Mouse (Mus musculus) left cerebral cortex, adult 18-20 months (tissue): ENCODE data around the gene Pld3. TPM values are rescaled to one million over a fixed set of nuclear protein-coding genes. Genes with fewer than 3 reads are reported as not detected.
A peak's percentile ranks its signal among the peaks of the same experiment; 100 is the strongest.
"Not testable (repeated sequence)": the region's sequence is repeated elsewhere in the genome, so short reads cannot be mapped to it uniquely, and the experiment has no call there.

Experiments
- DNase-seq, 2 experiments: peaks; one replicate each; pipeline ENCODE4 v3.0.0; 2021 to 2022; ENCODE audit warnings: low spot score in 2 of 2, mixed read lengths in 1 of 2
- total RNA-seq, 2 experiments: library from RNA; stranded (reverse); gene quantifications; 2 replicates each; pipeline ENCODE4 v1.2.3; 2021

Gene Pld3
- total RNA-seq, 2 experiments from 2014 or later: 750 TPM

- peak; percentile 81 to 83 for DNase-seq
These were observed 26.8 kb downstream of the Pld3 start for GRCm38 (mm10) chr7:27526039-27526827.

- DNase-seq: no peak
These were observed 29.2 kb downstream of the Pld3 start for GRCm38 (mm10) chr7:27523805-27524204.

GRCm38 (mm10) chr7:27522967-27523366, 30.1 kb downstream of the Pld3 start, which contains the start of gene Hipk4:
TSS of gene Hipk4 (plus strand) at chr7:27523267.
- no peak for DNase-seq

GRCm38 (mm10) chr7:27520599-27520998, 32.4 kb downstream of the Pld3 start:
- DNase-seq: no peak

- DNase-seq: no peak
These were observed 32.9 kb downstream of the Pld3 start for GRCm38 (mm10) chr7:27520104-27520503.

GRCm38 (mm10) chr7:27518314-27518713, 34.7 kb downstream of the Pld3 start:
- DNase-seq: no peak

GRCm38 (mm10) chr7:27514961-27515360, 38.1 kb downstream of the Pld3 start:
- DNase-seq: no peak

GRCm38 (mm10) chr7:27510809-27511208, 42.2 kb downstream of the Pld3 start:
- DNase-seq: no peak

- DNase-seq: no peak
These were observed 44.4 kb downstream of the Pld3 start for GRCm38 (mm10) chr7:27508648-27509005.

- peak; percentile 88 to 90 for DNase-seq
These were observed 45.0 kb downstream of the Pld3 start for GRCm38 (mm10) chr7:27507711-27508647.

- no peak for DNase-seq
These were observed 46.1 kb downstream of the Pld3 start for GRCm38 (mm10) chr7:27506765-27507370.

GRCm38 (mm10) chr7:27501620-27502019, 51.4 kb downstream of the Pld3 start:
- no peak for DNase-seq

- no peak for DNase-seq
These were observed 54.0 kb downstream of the Pld3 start, which contains the start of gene Prx for GRCm38 (mm10) chr7:27499036-27499435. TSS of gene Prx (plus strand) at chr7:27499324.

- DNase-seq: not testable (repeated sequence)
These were observed 58.2 kb downstream of the Pld3 start for GRCm38 (mm10) chr7:27494659-27495367.

- DNase-seq: no peak
These were observed 59.6 kb downstream of the Pld3 start for GRCm38 (mm10) chr7:27493450-27493849.

- DNase-seq: no peak
These were observed 60.0 kb downstream of the Pld3 start for GRCm38 (mm10) chr7:27493022-27493421.

- no peak for DNase-seq
These were observed 61.2 kb downstream of the Pld3 start for GRCm38 (mm10) chr7:27491856-27492255.

- peak; percentile 79 to 83 for DNase-seq
These were observed 62.3 kb downstream of the Pld3 start for GRCm38 (mm10) chr7:27490543-27491329.

- no peak for DNase-seq
These were observed 62.8 kb downstream of the Pld3 start for GRCm38 (mm10) chr7:27490227-27490542.

GRCm38 (mm10) chr7:27489270-27489869, 63.6 kb downstream of the Pld3 start:
- no peak for DNase-seq
